Mouse (Mus musculus): ENCODE results near the gene 1700015G11Rik.

1700015G11Rik gene

DNA sequence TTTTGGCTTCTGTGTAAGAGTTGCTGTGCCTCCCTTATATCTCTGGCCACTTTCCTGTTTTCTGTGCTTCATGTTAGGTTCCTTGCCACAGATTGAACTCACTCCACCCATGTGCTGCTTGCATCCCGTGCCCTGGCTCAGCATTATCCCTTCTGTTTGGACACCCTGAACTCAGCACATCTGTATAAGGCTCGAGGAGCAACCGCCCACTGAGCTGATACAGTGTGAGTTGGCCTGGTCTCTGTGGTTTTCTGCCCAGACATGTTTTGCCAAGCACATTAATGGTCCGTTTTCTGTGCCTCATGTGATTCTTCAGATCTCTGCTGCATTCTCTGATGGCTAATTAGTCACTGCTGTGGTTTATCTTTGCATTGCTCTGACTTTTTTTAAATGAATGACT is 47.9 kb downstream of the 1700015G11Rik start:
- peak; percentile 65 for DNase-seq (ENCODE audit: low read depth, low spot score)

GRCm38 (mm10) chr7:51964681-51965080 is 50.8 kb downstream of the 1700015G11Rik start:
- DNase-seq (ENCODE audit: low read depth, low spot score), result no peak

- DNase-seq (ENCODE audit: low read depth, low spot score), result no peak
These were observed 53.1 kb downstream of the 1700015G11Rik start for GRCm38 (mm10) chr7:51962219-51962952.
